Mouse (Mus musculus): ENCODE measurements around the gene Enah. TPM values are rescaled to one million over a fixed set of nuclear protein-coding genes. Genes with fewer than 3 reads are reported as not detected.

Enah gene
- polyA plus RNA-seq, 1 experiment, result 3.9 TPM

DNA sequence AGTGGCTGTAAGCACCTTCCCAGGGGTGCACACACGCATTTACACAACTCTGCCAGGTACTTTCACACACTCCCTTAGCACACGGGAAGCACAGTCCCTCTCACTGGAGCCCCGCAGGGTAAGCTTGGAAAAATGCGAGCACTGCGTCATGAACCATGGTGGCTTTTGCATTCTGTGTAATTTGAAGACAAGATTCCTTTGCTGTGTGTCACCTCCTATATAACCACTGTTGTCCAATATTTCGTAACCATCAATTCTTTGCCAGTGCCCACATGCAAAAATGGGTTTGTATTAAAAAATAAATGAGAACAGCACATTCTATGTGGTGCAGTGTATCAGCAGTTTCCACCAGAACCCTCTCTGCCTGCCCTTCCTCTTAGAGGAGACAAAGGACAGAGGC is 38.2 kb upstream of the Enah start:
- 79% methylated on average over 6 of the region's 6 CpGs for WGBS
- Histone ChIP-seq H3K4me3 (ENCODE audit: low read depth, low read length) (no peak overlapping the region), H3K36me3 (ENCODE audit: control insufficient read depth, insufficient read depth, low read length) (no peaks in the 10 kb centered on the region), H3K27ac (ENCODE audit: insufficient read depth, low read depth, low read length) (no peak overlapping the region), H3K4me1 (ENCODE audit: control insufficient read depth, insufficient read depth, insufficient read length, low read length) (no peaks in the 10 kb centered on the region; the same call in 1 of the 2 replicates), H3K27me3 (ENCODE audit: control insufficient read depth, insufficient read depth, low read length) (no peaks in the 10 kb centered on the region)
- TF ChIP-seq POLR2A (IDR thresholded peaks at IDR 0.05; ENCODE audit: low read depth, low read length), result no peak
- TF ChIP-seq CTCF (IDR thresholded peaks at IDR 0.05; ENCODE audit: extremely low read depth, insufficient read length, insufficient replicate concordance, low read depth, low read length), result no peak

DNA sequence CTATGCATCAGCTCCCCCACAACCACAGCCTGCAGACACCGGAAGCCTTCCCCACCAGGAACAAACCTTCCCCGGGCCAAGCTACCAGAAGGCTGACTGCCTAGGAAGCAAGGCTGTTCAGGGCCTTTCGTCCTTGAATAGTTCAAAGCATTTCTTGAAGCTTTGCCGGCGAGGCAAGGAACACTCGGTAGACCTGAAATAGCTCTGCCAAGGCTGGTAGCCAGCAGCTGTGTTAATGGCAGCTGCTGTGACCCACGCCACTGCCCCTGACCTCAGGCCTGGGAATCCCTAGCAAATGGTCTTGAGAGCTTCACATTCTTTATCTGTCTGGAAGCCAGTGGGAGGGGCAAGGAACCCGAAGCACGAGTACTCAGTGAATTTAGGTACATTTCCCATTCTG is 35.3 kb upstream of the Enah start:
- TF ChIP-seq CTCF (IDR thresholded peaks at IDR 0.05; ENCODE audit: extremely low read depth, insufficient read length, insufficient replicate concordance, low read depth, low read length) (no peak), POLR2A (IDR thresholded peaks at IDR 0.05; ENCODE audit: low read depth, low read length) (no peak)
- WGBS, result 52% methylated on average over 9 of the region's 9 CpGs
- no peak overlapping the region for H3K4me3 ChIP-seq (ENCODE audit: low read depth, low read length)
- no peaks in the 10 kb centered on the region for H3K36me3 ChIP-seq (ENCODE audit: control insufficient read depth, insufficient read depth, low read length)
- no peaks in the 10 kb centered on the region for H3K27me3 ChIP-seq (ENCODE audit: control insufficient read depth, insufficient read depth, low read length)
- H3K4me1 ChIP-seq (ENCODE audit: control insufficient read depth, insufficient read depth, insufficient read length, low read length), result no peaks in the 10 kb centered on the region; the same call in 1 of the 2 replicates
- no peak overlapping the region for H3K27ac ChIP-seq (ENCODE audit: insufficient read depth, low read depth, low read length)

DNA sequence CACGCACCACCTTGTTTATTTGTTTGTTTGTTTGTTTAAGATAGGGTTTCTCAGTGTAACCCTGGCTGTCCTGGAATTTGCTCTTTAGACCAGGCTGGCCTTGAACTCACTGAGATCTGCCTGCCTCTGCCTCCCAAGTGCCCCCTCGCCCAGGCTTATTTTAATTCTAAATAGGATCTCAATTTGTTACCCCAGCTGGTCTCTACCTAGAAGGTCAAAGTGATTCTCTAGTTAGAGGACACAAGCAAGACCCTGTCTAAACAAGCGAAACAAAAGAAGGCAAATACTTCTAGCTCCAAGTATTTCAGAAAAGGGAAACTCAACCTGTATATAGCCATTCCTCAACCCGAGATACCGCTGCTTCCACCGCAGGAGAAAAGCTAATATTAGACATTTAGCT is 34.9 kb upstream of the Enah start:
- H3K4me1 ChIP-seq (ENCODE audit: control insufficient read depth, insufficient read depth, insufficient read length, low read length), result no peaks in the 10 kb centered on the region; the same call in 1 of the 2 replicates
- no peak overlapping the region for H3K4me3 ChIP-seq (ENCODE audit: low read depth, low read length)
- no peaks in the 10 kb centered on the region for H3K36me3 ChIP-seq (ENCODE audit: control insufficient read depth, insufficient read depth, low read length)
- TF ChIP-seq POLR2A (IDR thresholded peaks at IDR 0.05; ENCODE audit: low read depth, low read length) (no peak), CTCF (IDR thresholded peaks at IDR 0.05; ENCODE audit: extremely low read depth, insufficient read length, insufficient replicate concordance, low read depth, low read length) (no peak)
- whole genome bisulfite sequencing, result 84% methylated on average over 6 of the region's 6 CpGs
- no peak overlapping the region for H3K27ac ChIP-seq (ENCODE audit: insufficient read depth, low read depth, low read length)
- no peaks in the 10 kb centered on the region for H3K27me3 ChIP-seq (ENCODE audit: control insufficient read depth, insufficient read depth, low read length)

DNA sequence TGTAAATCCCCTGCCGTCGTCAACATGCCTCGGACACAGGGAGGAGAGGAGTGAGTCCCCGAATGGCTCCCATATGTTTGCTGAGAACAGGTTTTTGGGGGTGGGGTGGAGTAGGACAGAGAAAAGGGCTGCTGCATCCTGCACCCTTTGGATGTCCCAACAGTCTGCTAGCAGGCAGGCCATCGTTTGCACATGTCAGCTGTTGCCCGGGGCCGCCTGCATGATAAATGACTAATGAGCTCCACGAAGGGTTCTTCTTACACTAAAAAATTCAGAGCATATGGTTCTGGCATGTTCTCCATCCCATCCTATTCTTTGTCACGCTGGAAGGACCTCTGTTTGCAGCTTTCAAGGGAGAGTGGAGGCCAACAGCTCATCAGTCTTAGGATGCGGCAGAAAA is 33.2 kb upstream of the Enah start:
- 55% methylated on average over 10 of the region's 10 CpGs for WGBS
- Histone ChIP-seq H3K36me3 (ENCODE audit: control insufficient read depth, insufficient read depth, low read length) (no peaks in the 10 kb centered on the region), H3K4me1 (ENCODE audit: control insufficient read depth, insufficient read depth, insufficient read length, low read length) (no peaks in the 10 kb centered on the region; the same call in 1 of the 2 replicates), H3K27me3 (ENCODE audit: control insufficient read depth, insufficient read depth, low read length) (no peaks in the 10 kb centered on the region), H3K4me3 (ENCODE audit: low read depth, low read length) (no peak overlapping the region), H3K27ac (ENCODE audit: insufficient read depth, low read depth, low read length) (no peak overlapping the region)
- TF ChIP-seq POLR2A (IDR thresholded peaks at IDR 0.05; ENCODE audit: low read depth, low read length) (no peak), CTCF (IDR thresholded peaks at IDR 0.05; ENCODE audit: extremely low read depth, insufficient read length, insufficient replicate concordance, low read depth, low read length) (no peak)

DNA sequence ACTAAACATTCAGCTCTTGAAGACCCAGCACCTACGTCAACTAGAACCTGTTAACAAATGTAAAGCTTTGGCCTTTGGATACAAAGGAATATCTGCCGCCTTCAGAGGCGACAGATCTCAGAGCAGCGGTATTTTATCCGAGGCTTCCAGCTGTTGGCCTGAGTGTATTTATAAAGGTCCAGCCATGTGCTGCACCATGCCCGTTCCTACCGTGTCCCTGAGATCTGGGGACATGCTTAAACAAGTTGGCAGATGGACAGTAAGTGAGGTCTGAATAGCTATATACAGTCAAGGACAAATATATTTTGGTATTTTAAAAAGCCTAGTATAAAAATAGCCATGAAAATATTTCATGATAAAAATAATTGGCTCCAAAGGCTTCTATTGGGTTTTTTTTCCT is 32.6 kb upstream of the Enah start:
- H3K27ac ChIP-seq (ENCODE audit: insufficient read depth, low read depth, low read length), result no peak overlapping the region
- TF ChIP-seq CTCF (IDR thresholded peaks at IDR 0.05; ENCODE audit: extremely low read depth, insufficient read length, insufficient replicate concordance, low read depth, low read length), result no peak
- no peak for TF ChIP-seq POLR2A (IDR thresholded peaks at IDR 0.05; ENCODE audit: low read depth, low read length)
- H3K27me3 ChIP-seq (ENCODE audit: control insufficient read depth, insufficient read depth, low read length), result no peaks in the 10 kb centered on the region
- no peaks in the 10 kb centered on the region; the same call in 1 of the 2 replicates for H3K4me1 ChIP-seq (ENCODE audit: control insufficient read depth, insufficient read depth, insufficient read length, low read length)
- no peak overlapping the region for H3K4me3 ChIP-seq (ENCODE audit: low read depth, low read length)
- no peaks in the 10 kb centered on the region for H3K36me3 ChIP-seq (ENCODE audit: control insufficient read depth, insufficient read depth, low read length)
- 84% methylated on average over 7 of the region's 7 CpGs for WGBS

DNA sequence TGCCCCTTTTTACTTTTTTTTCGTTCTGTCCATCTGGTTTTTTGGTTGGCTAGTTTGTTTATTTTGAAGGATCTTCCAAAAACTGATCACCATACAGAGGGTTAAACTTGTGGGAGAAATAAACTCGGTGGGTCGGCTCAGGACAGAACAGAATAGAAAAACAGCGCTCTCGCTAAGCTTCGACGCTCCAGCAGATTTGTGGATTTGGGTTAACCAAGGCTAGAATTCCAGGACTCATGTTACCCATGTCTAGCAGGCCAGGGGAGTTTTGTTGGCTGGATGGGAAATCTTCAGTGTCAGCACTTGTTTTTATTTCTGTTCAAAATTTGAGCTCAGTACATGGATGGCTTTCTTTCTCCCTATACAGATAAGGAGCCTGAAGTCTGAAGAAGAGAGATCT is 30.0 kb upstream of the Enah start:
- Histone ChIP-seq H3K27ac (ENCODE audit: insufficient read depth, low read depth, low read length) (no peak overlapping the region), H3K27me3 (ENCODE audit: control insufficient read depth, insufficient read depth, low read length) (no peaks in the 10 kb centered on the region), H3K4me1 (ENCODE audit: control insufficient read depth, insufficient read depth, insufficient read length, low read length) (no peaks in the 10 kb centered on the region; the same call in 1 of the 2 replicates), H3K36me3 (ENCODE audit: control insufficient read depth, insufficient read depth, low read length) (no peaks in the 10 kb centered on the region), H3K4me3 (ENCODE audit: low read depth, low read length) (no peak overlapping the region)
- no peak for TF ChIP-seq CTCF (IDR thresholded peaks at IDR 0.05; ENCODE audit: extremely low read depth, insufficient read length, insufficient replicate concordance, low read depth, low read length)
- TF ChIP-seq POLR2A (IDR thresholded peaks at IDR 0.05; ENCODE audit: low read depth, low read length), result no peak
- 81% methylated on average over 7 of the region's 7 CpGs for WGBS

DNA sequence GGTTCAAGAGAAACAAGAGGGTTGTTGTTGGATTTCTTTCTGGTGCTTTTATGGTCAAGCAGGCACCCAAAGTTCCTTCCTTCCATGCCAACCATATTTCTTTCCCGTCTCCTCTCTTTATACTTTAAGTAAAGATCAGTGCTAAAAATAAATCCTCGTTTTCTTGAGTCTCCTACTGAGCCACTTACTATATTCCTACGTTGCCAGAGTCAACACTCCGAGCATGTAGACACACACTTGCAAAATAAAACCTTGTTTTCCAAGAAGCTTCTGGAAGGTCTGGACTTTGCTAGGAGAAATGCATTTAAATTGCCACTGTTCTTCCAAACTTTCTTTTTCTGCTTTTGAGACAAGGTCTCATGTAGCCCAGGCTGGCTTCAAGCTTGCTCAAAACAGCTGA is 28.3 kb upstream of the Enah start:
- whole genome bisulfite sequencing, result 77% methylated on average over 4 of the region's 4 CpGs
- H3K4me3 ChIP-seq (ENCODE audit: low read depth, low read length), result no peak overlapping the region
- no peaks in the 10 kb centered on the region for H3K36me3 ChIP-seq (ENCODE audit: control insufficient read depth, insufficient read depth, low read length)
- no peaks in the 10 kb centered on the region; the same call in 1 of the 2 replicates for H3K4me1 ChIP-seq (ENCODE audit: control insufficient read depth, insufficient read depth, insufficient read length, low read length)
- no peaks in the 10 kb centered on the region for H3K27me3 ChIP-seq (ENCODE audit: control insufficient read depth, insufficient read depth, low read length)
- TF ChIP-seq POLR2A (IDR thresholded peaks at IDR 0.05; ENCODE audit: low read depth, low read length), result no peak
- no peak for TF ChIP-seq CTCF (IDR thresholded peaks at IDR 0.05; ENCODE audit: extremely low read depth, insufficient read length, insufficient replicate concordance, low read depth, low read length)
- no peak overlapping the region for H3K27ac ChIP-seq (ENCODE audit: insufficient read depth, low read depth, low read length)
